Mouse (Mus musculus) kidney, adult 2 months (tissue): ENCODE measurements around the gene Hmga1.

Experiments used
- CTCF ChIP-seq: fragments of 200-500 bp; conservative IDR thresholded peaks from 2 replicates; pipeline ENCODE4 v1.5.1; 2011; ENCODE audit warnings: low read depth, mild to moderate bottlenecking, control low read depth, low read length, moderate library complexity, mixed read lengths; ENCODE audit not compliant: insufficient read depth, insufficient read length
- POLR2A ChIP-seq: fragments of 200-500 bp; IDR thresholded peaks from one replicate; pipeline ENCODE4 v1.6.1; 2011; ENCODE audit warnings: low read depth, low read length, control low read depth

DNA sequence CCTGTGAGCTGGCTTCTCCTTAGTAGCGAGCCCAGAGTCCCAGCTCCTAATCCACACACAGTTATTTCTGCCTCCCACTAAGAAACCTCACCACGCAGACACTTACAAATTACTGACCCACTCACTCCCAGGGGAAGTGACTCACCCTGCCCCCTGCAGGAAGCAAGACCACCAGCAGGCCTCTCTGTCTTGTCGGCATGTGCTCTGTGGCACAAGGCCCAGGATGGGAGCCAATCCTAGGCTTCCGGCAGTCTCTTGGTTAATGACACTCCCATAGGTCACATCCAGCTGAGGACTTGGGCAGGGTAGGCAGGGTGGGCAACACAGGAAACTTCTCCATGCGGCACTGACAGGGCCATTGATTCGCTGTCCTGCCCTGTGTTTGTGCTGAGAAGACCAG is 21.2 kb downstream of the Hmga1 start:
- TF ChIP-seq POLR2A (no peak), CTCF (no peak)
